Mouse (Mus musculus) bone marrow, adult 2 months (tissue): Measurements from ENCODE around the gene Slc16a12. TPM values are rescaled to one million over a fixed set of nuclear protein-coding genes. Genes with fewer than 3 reads are reported as not detected.

ENCODE experiments used
- H3K27ac ChIP-seq: fragments of 200-500 bp; 2 replicates; pipeline ENCODE4 v1.5.1; 2012; ENCODE audit warnings: low read depth, mild to moderate bottlenecking, control low read depth, inconsistent platforms, low read length; ENCODE audit not compliant: control insufficient read depth, poor library complexity, insufficient read depth
- H3K4me1 ChIP-seq: fragments of 200-500 bp; 2 replicates; pipeline ENCODE4 v1.6.1; 2011; ENCODE audit warnings: low read length; ENCODE audit not compliant: control insufficient read depth, insufficient read depth
- H3K4me3 ChIP-seq: fragments of 200-500 bp; replicated peaks from 2 replicates; pipeline ENCODE3; 2011; ENCODE audit warnings: mild to moderate bottlenecking, low read depth, low read length, control low read depth; ENCODE audit not compliant: control insufficient read depth
- CTCF ChIP-seq: fragments of 200-500 bp; IDR thresholded peaks from 2 replicates; pipeline ENCODE4 v1.5.1; 2011; ENCODE audit warnings: low read length, control low read depth; ENCODE audit not compliant: control insufficient read depth, insufficient read depth
- POLR2A ChIP-seq: fragments of 200-500 bp; IDR thresholded peaks from 2 replicates; pipeline ENCODE4 v1.6.1; 2011; ENCODE audit warnings: low read depth, mild to moderate bottlenecking, control low read depth, low read length, borderline replicate concordance; ENCODE audit not compliant: control insufficient read depth
- WGBS: fragments of 180-500 bp; shearing (Covaris S2); methylation state at CpG from one replicate; pipeline ENCODE4 v1.1.7; 2018; 5-methylcytosine and 5-hydroxymethylcytosine counted together
- polyA plus RNA-seq: library from polyadenylated mRNA; stranded (reverse); fragments of >200 nt; gene quantifications from 2 replicates; pipeline ENCODE4 v1.2.4, GENCODE M21; 2011; ENCODE audit warnings: low replicate concordance; ENCODE audit not compliant: missing spikeins, insufficient read depth, insufficient read length

Gene Slc16a12
- polyA plus RNA-seq, 1 experiment = not detected

- Histone ChIP-seq H3K4me1 (no peaks in the 10 kb centered on the region), H3K4me3 (no peak overlapping the region), H3K27ac (no peak overlapping the region)
- no peak for TF ChIP-seq POLR2A
- TF ChIP-seq CTCF = peak; percentile 70
- 84% methylated on average over 1 of the region's 1 CpGs for WGBS
These were observed 62.2 kb downstream of the Slc16a12 start for GRCm38 (mm10) chr19:34684857-34685256.

DNA sequence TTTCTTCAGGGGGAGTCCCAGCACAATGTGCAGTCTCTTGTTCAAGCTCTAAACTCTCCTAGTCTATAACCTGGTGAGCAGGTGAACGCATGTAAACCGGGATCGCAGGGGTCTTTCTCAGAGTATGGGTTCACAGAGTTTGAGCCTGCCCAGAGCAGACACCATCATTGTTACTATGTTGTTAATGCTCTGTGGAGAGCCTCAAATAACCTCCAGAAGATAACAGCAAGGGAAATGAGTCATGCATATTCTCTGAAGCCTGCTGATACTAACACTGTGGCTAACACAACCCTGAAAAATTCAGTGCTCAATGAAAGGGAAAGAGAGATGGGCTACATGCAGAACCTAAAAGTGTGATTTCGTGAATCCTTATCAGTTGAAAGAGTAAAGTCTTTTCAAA is 68.7 kb downstream of the Slc16a12 start:
- no peak overlapping the region for H3K27ac ChIP-seq
- H3K4me1 ChIP-seq = no peaks in the 10 kb centered on the region
- H3K4me3 ChIP-seq = no peak overlapping the region
- TF ChIP-seq POLR2A = no peak
- TF ChIP-seq CTCF = no peak
- whole genome bisulfite sequencing = 76% methylated on average over 4 of the region's 4 CpGs

DNA sequence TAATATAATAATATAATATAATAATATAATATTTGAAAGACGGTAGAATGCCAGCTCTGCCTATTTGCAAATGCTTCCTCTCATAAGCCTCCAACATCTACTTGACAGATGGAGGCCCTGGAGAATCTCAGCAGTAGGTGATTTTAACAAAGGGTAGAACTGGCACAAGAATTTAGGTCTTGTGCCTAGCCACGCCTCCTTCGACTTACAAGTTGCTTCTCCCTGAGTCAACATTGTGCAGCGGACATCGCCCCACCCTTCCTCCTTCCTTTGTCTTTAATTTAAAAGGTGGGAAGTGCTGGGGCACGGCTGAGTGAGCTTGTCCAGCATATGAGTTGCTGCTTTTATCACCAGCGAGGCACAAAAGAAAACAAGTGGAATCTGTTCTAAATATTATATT is 73.6 kb downstream of the Slc16a12 start:
- 66% methylated on average over 7 of the region's 7 CpGs for WGBS
- Histone ChIP-seq H3K27ac (no peak overlapping the region), H3K4me1 (no peaks in the 10 kb centered on the region), H3K4me3 (no peak overlapping the region)
- TF ChIP-seq POLR2A (no peak), CTCF (no peak)

DNA sequence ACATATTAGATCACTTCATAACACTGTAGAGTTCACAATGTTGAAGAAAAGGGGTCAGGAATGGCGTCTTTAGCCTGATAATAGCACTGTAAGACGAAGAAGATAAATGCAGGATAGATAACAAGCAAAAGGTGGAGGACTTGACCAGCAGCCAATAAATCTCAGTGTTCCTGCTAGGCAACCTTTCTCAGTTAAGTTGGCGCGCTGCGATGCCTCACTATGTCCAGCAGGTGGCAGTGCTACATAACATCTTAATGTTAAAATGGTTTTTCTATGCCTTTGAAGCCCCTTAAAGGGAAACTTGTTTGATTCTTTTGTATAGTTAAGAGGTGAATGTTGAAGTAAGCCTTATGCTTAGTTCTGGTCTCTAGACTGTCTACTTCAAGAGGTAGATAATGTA is 81.0 kb downstream of the Slc16a12 start:
- TF ChIP-seq POLR2A (no peak), CTCF (peak; percentile 86)
- Histone ChIP-seq H3K27ac (no peak overlapping the region), H3K4me1 (no peaks in the 10 kb centered on the region; the same call in 1 of the 2 replicates), H3K4me3 (no peak overlapping the region)
- WGBS = under 1% methylated on average over 5 of the region's 5 CpGs

- H3K27ac ChIP-seq = no peak overlapping the region
- no peak for TF ChIP-seq POLR2A
- 26% methylated on average over 5 of the region's 5 CpGs for WGBS
- H3K4me3 ChIP-seq = no peak overlapping the region
- no peaks in the 10 kb centered on the region; the same call in 1 of the 2 replicates for H3K4me1 ChIP-seq
These were observed 84.3 kb downstream of the Slc16a12 start for GRCm38 (mm10) chr19:34662740-34663139.

- 11% methylated on average over 13 of the region's 13 CpGs for WGBS
- Histone ChIP-seq H3K27ac (no peak overlapping the region), H3K4me1 (no peaks in the 10 kb centered on the region; the same call in 1 of the 2 replicates), H3K4me3 (no peak overlapping the region)
- TF ChIP-seq CTCF (peak; percentile 33; the same call in 1 of the 2 replicates), POLR2A (no peak)
These were observed 85.0 kb downstream of the Slc16a12 start for GRCm38 (mm10) chr19:34662067-34662507.

DNA sequence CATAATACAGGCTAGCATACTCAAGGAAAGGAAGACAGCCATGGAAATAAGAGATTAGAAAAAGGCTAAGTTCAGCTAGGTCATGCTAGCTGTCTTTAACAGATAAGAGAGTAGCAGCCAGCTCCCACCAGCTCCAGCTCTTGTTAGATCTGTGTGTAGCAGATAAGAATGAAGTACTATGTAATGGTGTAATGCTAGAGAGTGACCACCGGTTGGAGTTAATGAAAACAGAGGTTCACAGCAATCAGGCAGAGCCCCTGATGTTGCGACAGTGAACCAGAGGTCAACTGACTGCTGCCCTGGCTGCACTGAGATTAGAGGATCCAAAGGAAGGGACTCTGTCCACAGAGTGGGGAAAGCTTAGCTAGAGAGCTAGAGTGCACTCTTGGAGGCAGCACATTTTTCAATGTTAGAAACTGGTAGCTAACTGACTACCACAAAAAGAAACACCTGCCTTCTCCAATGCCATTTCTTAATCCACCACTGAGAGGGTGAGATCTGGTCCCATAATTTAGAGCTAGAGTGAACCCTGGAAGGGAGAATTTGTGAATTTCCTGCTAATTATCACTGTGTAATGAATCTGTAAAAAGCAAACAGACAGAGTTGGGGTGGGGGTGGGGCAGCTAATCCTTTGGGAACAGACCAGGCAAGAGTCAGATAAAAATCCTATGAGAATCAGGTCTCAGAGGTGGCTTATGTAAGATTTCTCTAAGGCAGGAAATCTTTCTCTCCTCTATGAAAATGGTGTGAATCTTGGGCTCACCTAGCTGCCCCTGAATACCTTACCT is 90.4 kb downstream of the Slc16a12 start:
- peak overlapping the region; percentile 87 for H3K27ac ChIP-seq

GRCm38 (mm10) chr19:34655227-34655805 is 91.8 kb downstream of the Slc16a12 start:
- H3K27ac ChIP-seq = no peak overlapping the region
- H3K4me3 ChIP-seq = no peak overlapping the region
- H3K4me1 ChIP-seq = peaks cover 1% of the 10 kb centered on the region
- TF ChIP-seq POLR2A = no peak
- no peak for TF ChIP-seq CTCF
- WGBS = 83% methylated on average over 10 of the region's 10 CpGs

More for the DNA sequence above, 90.4 kb downstream of the Slc16a12 start:
- no peak for TF ChIP-seq POLR2A
- 0 out of 2 replicates have a peak, but pooled peaks have one; percentile 5 for TF ChIP-seq CTCF
- 20% methylated on average over 2 of the region's 2 CpGs for WGBS
- H3K4me1 ChIP-seq = peaks cover 1% of the 10 kb centered on the region
- H3K4me3 ChIP-seq = no peak overlapping the region
